Mouse (Mus musculus): Measurements from ENCODE around the gene Ofd1.
A peak's percentile ranks its signal among the peaks of the same experiment; 100 is the strongest.

The Ofd1 gene

GRCm38 (mm10) chrX:166359927-166360440 is 80.5 kb downstream of the Ofd1 start:
- ATAC-seq (ENCODE audit: low TSS enrichment) = no peak

DNA sequence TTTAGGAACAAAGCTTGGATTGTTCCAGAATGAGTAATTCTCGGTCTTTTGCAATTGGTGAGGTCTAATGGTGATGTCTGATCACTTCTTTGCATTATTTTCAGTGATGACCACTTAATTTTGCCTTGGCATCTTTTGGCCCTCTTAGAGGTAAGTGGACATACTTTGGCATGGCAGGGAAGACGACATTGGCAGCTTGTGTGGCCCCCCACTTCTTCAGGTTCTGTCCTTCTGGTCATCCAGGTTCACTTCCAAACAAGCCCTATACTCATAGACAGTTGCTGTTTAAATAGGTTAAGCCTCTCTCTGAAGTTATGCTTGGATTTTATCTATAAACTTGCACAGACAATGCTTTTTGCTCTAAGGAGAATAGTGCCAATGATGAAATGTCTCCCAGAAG is 81.5 kb downstream of the Ofd1 start:
- no peak for ATAC-seq (ENCODE audit: low TSS enrichment)

DNA sequence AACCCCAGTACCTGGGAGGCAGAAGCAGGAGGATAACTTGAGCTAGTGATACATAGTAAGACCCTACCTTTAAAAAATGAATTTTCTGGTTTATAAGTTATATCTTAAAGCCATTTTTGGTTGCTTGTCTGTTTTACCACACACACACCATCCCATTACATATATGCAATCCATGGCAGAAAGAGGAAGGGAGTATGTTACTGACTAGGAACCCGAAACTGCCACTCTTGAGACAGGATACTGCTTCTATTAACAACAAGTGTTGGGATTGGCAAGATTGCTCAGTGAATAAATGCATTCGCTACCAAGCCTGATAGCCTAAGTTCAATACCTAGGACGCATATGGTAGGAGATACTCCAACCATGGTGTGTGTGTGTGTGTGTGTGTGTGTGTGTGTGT is 84.2 kb downstream of the Ofd1 start:
- no peak for ATAC-seq (ENCODE audit: low TSS enrichment)

DNA sequence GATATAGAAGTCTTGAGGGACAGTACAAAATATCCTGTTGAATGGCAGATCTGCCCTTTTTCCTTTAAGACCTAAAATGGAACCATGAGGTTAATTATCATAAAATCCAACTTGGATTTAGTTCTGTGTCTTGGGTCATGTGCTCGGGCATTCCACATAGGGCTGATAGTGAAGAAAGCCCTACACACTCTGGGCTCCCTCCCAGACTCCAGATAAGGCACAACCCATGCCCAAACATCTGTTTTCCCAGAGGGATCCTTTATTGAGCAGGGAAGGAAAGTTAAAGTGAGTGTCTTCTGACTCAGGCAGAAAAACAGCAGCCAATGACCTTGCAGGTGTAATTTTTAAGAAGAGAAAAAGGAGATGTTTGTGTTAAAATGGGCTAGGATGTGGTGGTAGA is 85.6 kb downstream of the Ofd1 start:
- no peak for ATAC-seq (ENCODE audit: low TSS enrichment)

DNA sequence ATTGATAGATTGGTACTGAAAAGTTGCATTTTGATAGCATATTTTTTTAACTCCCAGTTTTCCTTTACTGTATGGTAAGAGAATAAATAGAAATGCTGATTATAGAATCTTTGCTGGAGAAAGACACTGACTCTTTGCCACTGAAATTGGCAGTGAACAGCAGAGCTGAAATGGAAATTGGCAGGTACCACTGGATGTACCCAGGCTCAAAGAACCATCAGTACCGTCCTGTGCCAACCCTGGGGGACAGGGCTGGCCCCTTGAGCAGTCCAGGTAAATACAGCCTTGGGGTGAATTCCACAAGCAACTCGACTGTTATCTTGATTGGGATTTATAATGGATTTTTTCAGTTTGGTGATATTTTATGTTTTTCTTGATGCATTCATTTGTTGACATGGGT is 87.1 kb downstream of the Ofd1 start:
- ATAC-seq (ENCODE audit: low TSS enrichment) = no peak

DNA sequence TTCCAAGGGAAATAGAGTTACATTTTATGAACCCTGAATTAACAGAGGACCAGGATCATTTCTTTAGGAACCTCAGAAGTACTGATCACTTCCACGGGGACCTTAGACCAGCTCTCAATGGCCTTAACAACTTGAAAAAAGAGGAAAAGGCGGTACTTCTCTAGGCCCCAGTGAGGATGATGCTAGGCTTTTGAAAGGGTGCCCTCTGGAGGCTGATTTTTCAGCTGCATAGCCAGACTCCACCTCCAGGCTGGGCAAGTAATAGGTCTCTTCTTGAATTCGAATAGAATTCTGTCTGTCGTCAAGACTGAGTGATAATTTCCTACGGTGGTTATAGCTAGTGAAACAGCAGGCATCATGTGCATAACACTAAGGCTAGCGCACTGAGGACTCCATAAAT is 88.7 kb downstream of the Ofd1 start:
- peak; percentile 72 for ATAC-seq (ENCODE audit: low TSS enrichment)

DNA sequence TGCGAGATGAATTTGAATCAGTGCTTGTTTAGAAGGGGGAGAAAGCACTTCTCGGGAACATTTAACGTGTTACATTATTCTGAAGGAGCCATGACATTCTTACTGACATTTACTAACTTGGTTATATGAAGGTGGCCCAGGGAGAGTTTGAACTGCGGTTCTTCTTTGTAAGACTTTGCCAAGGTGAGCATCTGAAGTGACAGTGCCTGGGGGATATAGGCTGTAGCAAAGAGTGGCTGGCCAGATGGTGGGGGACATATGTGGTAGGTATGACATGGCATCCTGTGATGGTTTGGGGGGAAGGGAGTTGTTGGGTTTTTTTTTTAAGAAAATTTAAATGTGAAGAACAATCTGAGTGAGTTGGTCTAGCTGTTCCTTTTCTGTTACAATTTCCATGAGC is 91.9 kb downstream of the Ofd1 start:
- ATAC-seq (ENCODE audit: low TSS enrichment) = no peak

DNA sequence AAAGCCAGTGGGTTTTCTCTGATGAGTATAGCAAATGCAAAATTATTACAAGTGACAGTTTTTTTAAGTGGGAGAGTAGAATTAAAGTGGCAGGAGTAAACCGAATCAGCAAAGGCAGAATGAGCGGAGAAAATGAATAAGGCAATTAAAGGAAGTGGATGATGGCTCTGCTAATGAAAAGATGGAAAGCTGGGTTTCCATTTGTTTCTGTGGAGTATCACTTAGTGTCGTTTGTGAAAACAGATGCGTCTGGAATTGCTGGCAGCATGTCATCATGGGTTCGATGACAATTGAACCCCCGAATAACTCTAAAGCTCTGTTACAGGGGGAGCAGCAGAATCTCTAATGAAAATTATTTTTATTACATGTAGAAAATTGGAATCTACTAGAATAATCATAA is 92.4 kb downstream of the Ofd1 start:
- no peak for ATAC-seq (ENCODE audit: low TSS enrichment)

DNA sequence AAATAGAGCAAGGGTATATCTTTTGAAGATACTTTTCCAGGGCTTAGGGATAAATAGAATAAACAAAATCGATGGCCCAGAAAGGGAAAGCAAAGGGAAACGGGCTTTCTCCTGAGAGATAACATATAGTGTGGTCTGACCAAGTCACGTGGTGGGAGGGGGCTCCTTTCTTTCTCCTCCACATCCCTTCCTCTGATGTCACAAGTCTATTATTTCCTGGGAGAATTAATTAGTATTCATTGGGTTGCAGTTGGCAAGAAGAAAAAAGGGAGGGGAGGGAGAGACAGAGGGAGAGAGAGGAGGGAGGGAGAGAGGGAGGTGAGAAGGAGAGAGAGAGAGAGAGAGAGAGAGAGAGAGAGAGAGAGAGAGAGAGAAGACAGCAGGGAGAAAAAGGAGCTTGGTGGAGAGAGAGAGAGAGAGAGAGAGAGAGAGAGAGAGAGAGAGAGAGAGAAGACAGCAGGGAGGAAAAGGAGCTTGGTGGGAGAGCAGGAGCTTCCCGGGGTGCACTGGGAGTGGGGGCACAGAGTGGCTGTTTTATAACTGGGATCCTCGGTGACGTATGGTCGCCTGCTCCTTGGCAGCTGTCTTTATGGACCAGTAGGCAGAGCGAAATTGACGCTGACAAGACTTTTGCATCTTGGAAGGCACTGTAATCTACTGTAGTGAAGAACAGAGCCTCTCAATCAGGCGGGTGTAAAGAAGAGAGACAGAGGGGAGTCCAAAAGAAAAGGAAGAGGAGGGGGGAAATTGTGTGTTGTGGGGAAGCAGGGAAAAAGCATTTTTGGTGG is 96.1 kb downstream of the Ofd1 start:
- peak; percentile 90 for ATAC-seq (ENCODE audit: low TSS enrichment)

- ATAC-seq (ENCODE audit: low TSS enrichment) = no peak
Measured at GRCm38 (mm10) chrX:166341795-166342194, 98.7 kb downstream of the Ofd1 start.
